Mouse (Mus musculus) MEL (cell line): ENCODE measurements around the gene Upk2. TPM values are rescaled to one million over a fixed set of nuclear protein-coding genes. Genes with fewer than 3 reads are reported as not detected.

Experiments
- DNase-seq: peaks from one replicate; pipeline ENCODE4 v3.0.0; 2011; ENCODE audit warnings: low read depth, low spot score
- H3K27ac ChIP-seq: 2 replicates; pipeline ENCODE4 v1.5.1; 2012; ENCODE audit warnings: low read depth, mild to moderate bottlenecking, control low read depth, low read length, moderate library complexity; ENCODE audit not compliant: control insufficient read depth
- H3K27me3 ChIP-seq, 2 experiments: fragments of 150-350 bp in 1 of 2; sonication (generic) in 1 of 2; 2 replicates each; pipeline ENCODE4 v1.6.1; 2012; ENCODE audit warnings: low read length in 2 of 2, mild to moderate bottlenecking in 2 of 2, improper control_type of control experiment in 1 of 2, moderate library complexity in 1 of 2; ENCODE audit not compliant: insufficient read depth in 2 of 2, control insufficient read depth in 1 of 2
- H3K36me3 ChIP-seq, 2 experiments: 2 replicates each; pipeline ENCODE4 v1.6.1; 2012 to 2014; ENCODE audit warnings: low read length in 2 of 2, improper control_type of control experiment in 1 of 2, inconsistent platforms in 1 of 2, mild to moderate bottlenecking in 1 of 2; ENCODE audit not compliant: insufficient read depth in 2 of 2, control insufficient read depth in 1 of 2
- H3K4me1 ChIP-seq, 2 experiments: fragments of 150-350 bp in 1 of 2; sonication (generic) in 1 of 2; 2 replicates each; pipeline ENCODE4 v1.6.1; 2012; ENCODE audit warnings: low read length in 2 of 2, improper control_type of control experiment in 1 of 2, mild to moderate bottlenecking in 1 of 2; ENCODE audit not compliant: insufficient read depth in 2 of 2, control insufficient read depth in 1 of 2
- H3K4me3 ChIP-seq, 2 experiments: fragments of 150-350 bp in 1 of 2; sonication (generic) in 1 of 2; 2 replicates each; pipeline ENCODE4 v1.5.1; 2012; ENCODE audit warnings: low read depth in 2 of 2, low read length in 2 of 2, mild to moderate bottlenecking in 2 of 2, moderate library complexity in 2 of 2, control low read depth in 1 of 2, improper control_type of control experiment in 1 of 2; ENCODE audit not compliant: control insufficient read depth in 1 of 2, insufficient read depth in 1 of 2
- H3K79me2 ChIP-seq: 2 replicates; pipeline ENCODE4 v1.6.1; 2012; ENCODE audit warnings: mild to moderate bottlenecking, low read length, moderate library complexity; ENCODE audit not compliant: control insufficient read depth, poor library complexity, insufficient read depth
- H3K9ac ChIP-seq: 2 replicates; pipeline ENCODE4 v1.6.1; 2012; ENCODE audit warnings: low read depth, mild to moderate bottlenecking, control low read depth, low read length, moderate library complexity; ENCODE audit not compliant: control insufficient read depth, poor library complexity, severe bottlenecking
- H3K9me3 ChIP-seq: fragments of 150-350 bp; sonication (generic); replicated peaks from 2 replicates; pipeline ENCODE4 v1.6.1; 2012; ENCODE audit warnings: mild to moderate bottlenecking, low read length, improper control_type of control experiment, moderate library complexity; ENCODE audit not compliant: insufficient read depth
- BHLHE40 ChIP-seq: IDR thresholded peaks from 2 replicates; pipeline ENCODE4 v1.6.1; 2012; ENCODE audit warnings: low read depth, mild to moderate bottlenecking, inconsistent platforms, low read length, improper control_type of control experiment, borderline replicate concordance
- CHD1 ChIP-seq: IDR thresholded peaks from 2 replicates; pipeline ENCODE4 v1.6.1; 2012; ENCODE audit warnings: low read depth, mild to moderate bottlenecking, inconsistent platforms, low read length, improper control_type of control experiment
- CTCF ChIP-seq, 3 experiments: IDR thresholded peaks in 2 of 3; conservative IDR thresholded peaks in 1 of 3; 2 replicates each; pipeline ENCODE4 v1.5.1; 2011 to 2012; ENCODE audit warnings: low read length in 3 of 3, low read depth in 2 of 3, mild to moderate bottlenecking in 2 of 3, improper control_type of control experiment in 1 of 3, inconsistent platforms in 1 of 3, mixed read lengths in 1 of 3, moderate library complexity in 1 of 3; ENCODE audit not compliant: control insufficient read depth in 1 of 3, insufficient read depth in 1 of 3, poor library complexity in 1 of 3, severe bottlenecking in 1 of 3
- EP300 ChIP-seq, 2 experiments: IDR thresholded peaks; 2 replicates each; pipeline ENCODE4 v1.6.1; 2011; ENCODE audit warnings: improper control_type of control experiment in 2 of 2, low read length in 2 of 2, low read depth in 1 of 2, mild to moderate bottlenecking in 1 of 2
- ETS1 ChIP-seq: IDR thresholded peaks from 2 replicates; pipeline ENCODE4 v1.6.1; 2012; ENCODE audit warnings: low read depth, mild to moderate bottlenecking, inconsistent platforms, low read length, improper control_type of control experiment, moderate library complexity
- HCFC1 ChIP-seq: IDR thresholded peaks from 2 replicates; pipeline ENCODE4 v1.6.1; 2012; ENCODE audit warnings: low read depth, mild to moderate bottlenecking, inconsistent platforms, low read length, improper control_type of control experiment, moderate library complexity
- JUND ChIP-seq: IDR thresholded peaks from 2 replicates; pipeline ENCODE4 v1.6.1; 2011; ENCODE audit warnings: low read depth, mild to moderate bottlenecking, improper control_type of control experiment, low read length
- MAFK ChIP-seq: IDR thresholded peaks from 2 replicates; pipeline ENCODE4 v1.6.1; 2011; ENCODE audit warnings: low read depth, mild to moderate bottlenecking, low read length, improper control_type of control experiment, borderline replicate concordance
- MAZ ChIP-seq: IDR thresholded peaks from 2 replicates; pipeline ENCODE4 v1.6.1; 2012; ENCODE audit warnings: low read depth, mild to moderate bottlenecking, inconsistent platforms, low read length, improper control_type of control experiment
- MEF2A ChIP-seq: IDR thresholded peaks from 2 replicates; pipeline ENCODE4 v1.6.1; 2014; ENCODE audit warnings: low read depth, mild to moderate bottlenecking, inconsistent platforms, low read length, improper control_type of control experiment; ENCODE audit not compliant: poor library complexity, insufficient replicate concordance, severe bottlenecking; ENCODE audit errors: extremely low read depth
- MXI1 ChIP-seq: IDR thresholded peaks from 2 replicates; pipeline ENCODE4 v1.6.1; 2011; ENCODE audit warnings: mild to moderate bottlenecking, low read depth, low read length, improper control_type of control experiment
- NELFE ChIP-seq: IDR thresholded peaks from 2 replicates; pipeline ENCODE4 v1.6.1; 2011; ENCODE audit warnings: low read depth, low read length, improper control_type of control experiment
- NRF1 ChIP-seq: IDR thresholded peaks from 2 replicates; pipeline ENCODE4 v1.6.1; 2014; ENCODE audit warnings: low read depth, mild to moderate bottlenecking, inconsistent platforms, low read length, improper control_type of control experiment, moderate library complexity; ENCODE audit not compliant: poor library complexity, insufficient read depth, severe bottlenecking
- POLR2A ChIP-seq, 2 experiments: IDR thresholded peaks; 2 replicates each; pipeline ENCODE4 v1.6.1; 2011 to 2012; ENCODE audit warnings: low read length in 2 of 2, mild to moderate bottlenecking in 2 of 2, control low read depth in 1 of 2, improper control_type of control experiment in 1 of 2, low read depth in 1 of 2, moderate library complexity in 1 of 2; ENCODE audit not compliant: control insufficient read depth in 1 of 2, insufficient read depth in 1 of 2, poor library complexity in 1 of 2
- SIN3A ChIP-seq: IDR thresholded peaks from 2 replicates; pipeline ENCODE4 v1.6.1; 2012; ENCODE audit warnings: low read length, improper control_type of control experiment, inconsistent platforms
- SMC3 ChIP-seq: IDR thresholded peaks from 2 replicates; pipeline ENCODE4 v1.6.1; 2011; ENCODE audit warnings: low read depth, low read length, improper control_type of control experiment
- TBP ChIP-seq: IDR thresholded peaks from 2 replicates; pipeline ENCODE4 v1.8.0; 2011; ENCODE audit warnings: low read depth, low read length, improper control_type of control experiment
- TCF12 ChIP-seq: IDR thresholded peaks from 2 replicates; pipeline ENCODE4 v1.6.1; 2014; ENCODE audit warnings: low read depth, mild to moderate bottlenecking, inconsistent platforms, low read length, improper control_type of control experiment, moderate library complexity
- UBTF ChIP-seq: IDR thresholded peaks from 2 replicates; pipeline ENCODE4 v1.6.1; 2012; ENCODE audit warnings: low read depth, mild to moderate bottlenecking, inconsistent platforms, low read length, improper control_type of control experiment, moderate library complexity, borderline replicate concordance; ENCODE audit not compliant: insufficient read depth
- ZC3H11A ChIP-seq: IDR thresholded peaks from 2 replicates; pipeline ENCODE4 v1.6.1; 2012; ENCODE audit warnings: low read depth, mild to moderate bottlenecking, inconsistent platforms, low read length, improper control_type of control experiment
- ZMIZ1 ChIP-seq: IDR thresholded peaks from 2 replicates; pipeline ENCODE4 v1.6.1; 2012; ENCODE audit warnings: low read depth, mild to moderate bottlenecking, inconsistent platforms, low read length, improper control_type of control experiment, moderate library complexity
- polyA plus RNA-seq, 2 experiments: library from polyadenylated mRNA; stranded (reverse) in 1 of 2; unstranded in 1 of 2; fragments of >175 nt in 1 of 2; fragments of >200 nt in 1 of 2; gene quantifications; 2 replicates each; pipeline versions ENCODE4 v1.2.1 to v1.2.4; 2012; ENCODE audit warnings: low replicate concordance in 2 of 2, low read depth in 1 of 2; ENCODE audit not compliant: insufficient read length in 2 of 2, insufficient read depth in 1 of 2, missing spikeins in 1 of 2
- total RNA-seq: library from RNA; depleted of rRNA; stranded (reverse); fragments of 300-350 nt; gene quantifications from 2 replicates; pipeline ENCODE4 v1.2.3, GENCODE M21; 2012

The Upk2 gene
- total and polyA plus RNA-seq, 3 experiments = not detected

DNA sequence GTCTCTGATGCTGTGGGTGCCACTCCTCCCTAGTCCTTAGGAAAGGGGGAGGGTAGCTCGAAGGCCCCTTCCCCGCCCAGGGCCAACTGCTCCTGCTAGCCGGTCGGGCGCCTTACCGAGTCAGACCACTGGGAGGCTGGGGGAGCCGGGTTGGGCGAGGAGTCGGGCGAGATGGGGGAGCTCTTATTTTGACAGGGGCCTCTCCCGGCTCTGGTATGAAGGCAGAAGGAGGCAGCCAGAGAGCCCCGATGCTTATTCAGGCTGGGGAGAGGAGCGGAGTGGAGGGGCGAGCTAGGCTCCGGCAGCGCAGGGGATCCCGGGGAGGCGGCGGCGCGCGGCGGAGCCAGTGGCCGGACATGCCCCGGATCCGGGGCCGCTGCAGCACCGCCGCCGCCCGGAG lies 27.8 kb upstream of the Upk2 start, which contains the start of gene Bcl9l:
Bcl9l (plus strand) TSS at position 274 of the 400 bp plus-strand sequence.
- Histone ChIP-seq H3K4me3 (peak within 1 kb of the TSS; percentile 85 to 90), H3K27ac (no peak within 1 kb of the TSS), H3K36me3 (no peaks in the 10 kb centered on the region), H3K27me3 (no peaks in the 10 kb centered on the region), H3K9me3 (no peaks in the 10 kb centered on the region), H3K9ac (peak within 1 kb of the TSS; percentile 74), H3K79me2 (peaks cover 4% of the 10 kb centered on the region; the same call in 1 of the 2 replicates), H3K4me1 (peaks cover 2 to 3% of the 10 kb centered on the region in 2 experiments; a peak in 1 of 4 replicates)
- peak; percentile 91; the same call in 1 of the 2 replicates for TF ChIP-seq UBTF
- TF ChIP-seq BHLHE40 = no peak
- no peak; the same call in 1 of the 2 replicates for TF ChIP-seq MXI1
- TF ChIP-seq POLR2A (IDR thresholded peaks at IDR 0.05; ENCODE audit: control insufficient read depth in 1 of 2, insufficient read depth in 1 of 2, low read depth in 1 of 2, low read length in 2 of 2, poor library complexity in 1 of 2) = peak in 1 of 2 experiments; percentile 47; a peak in 2 of 4 replicates
- TF ChIP-seq MAFK = no peak
- TF ChIP-seq JUND = no peak
- TF ChIP-seq ZC3H11A = no peak
- TF ChIP-seq NRF1 = no peak
- TF ChIP-seq ETS1 = peak; percentile 43
- TF ChIP-seq MAZ = peak; percentile 75; the same call in 1 of the 2 replicates
- TF ChIP-seq TBP = peak; percentile 36; the same call in 1 of the 2 replicates
- TF ChIP-seq NELFE = peak; percentile 33
- TF ChIP-seq MEF2A = no peak
- TF ChIP-seq SIN3A = peak; percentile 89
- peak; percentile 48 for TF ChIP-seq SMC3
- no peak for TF ChIP-seq CHD1
- no peak for TF ChIP-seq EP300 (IDR thresholded peaks at IDR 0.05; ENCODE audit: low read depth in 1 of 2, low read length in 2 of 2)
- TF ChIP-seq TCF12 = peak; percentile 23; the same call in 1 of the 2 replicates
- TF ChIP-seq CTCF (IDR thresholded peaks at IDR 0.05 in 2 of 3, conservative IDR thresholded peaks at IDR 0.05 in 1 of 3; ENCODE audit: control insufficient read depth in 1 of 3, insufficient read depth in 1 of 3, low read depth in 2 of 3, low read length in 3 of 3, poor library complexity in 1 of 3, severe bottlenecking in 1 of 3) = peak in 2 of 3 experiments; percentile 58 to 60; a peak in 5 of 6 replicates
- TF ChIP-seq HCFC1 = peak; percentile 71
- no peak for TF ChIP-seq ZMIZ1
- DNase-seq = peak; percentile 91
